Mouse (Mus musculus) thymus, postnatal 4 days (tissue): Measurements from ENCODE around the gene Rapgef1.
"Not testable (repeated sequence)": the region's sequence is repeated elsewhere in the genome, so short reads cannot be mapped to it uniquely, and the experiment has no call there.

Experiments used
- DNase-seq: peaks from one replicate; pipeline ENCODE4 v3.0.0; 2021

The Rapgef1 gene

DNA sequence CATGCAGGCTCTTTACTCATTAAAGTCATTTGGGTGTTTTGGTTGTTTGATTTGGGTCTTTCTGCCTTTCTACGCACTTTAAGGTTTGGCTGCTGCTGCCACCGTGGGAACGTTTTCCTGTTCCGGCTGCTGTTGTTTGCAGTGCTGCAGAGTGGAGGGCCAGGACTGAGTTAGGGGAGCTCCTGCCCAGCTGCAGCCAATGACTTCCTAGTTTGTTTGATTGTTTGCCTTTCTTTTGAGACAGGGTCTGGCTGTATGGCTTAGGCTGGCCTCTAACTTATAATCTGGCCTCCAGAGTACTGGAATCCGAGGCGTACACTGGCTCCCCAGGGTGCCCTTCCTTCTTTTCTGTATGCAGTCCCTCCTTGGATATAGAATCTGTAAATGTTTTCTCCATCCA is 57.0 kb downstream of the Rapgef1 start:
- peak; percentile 49 for DNase-seq

DNA sequence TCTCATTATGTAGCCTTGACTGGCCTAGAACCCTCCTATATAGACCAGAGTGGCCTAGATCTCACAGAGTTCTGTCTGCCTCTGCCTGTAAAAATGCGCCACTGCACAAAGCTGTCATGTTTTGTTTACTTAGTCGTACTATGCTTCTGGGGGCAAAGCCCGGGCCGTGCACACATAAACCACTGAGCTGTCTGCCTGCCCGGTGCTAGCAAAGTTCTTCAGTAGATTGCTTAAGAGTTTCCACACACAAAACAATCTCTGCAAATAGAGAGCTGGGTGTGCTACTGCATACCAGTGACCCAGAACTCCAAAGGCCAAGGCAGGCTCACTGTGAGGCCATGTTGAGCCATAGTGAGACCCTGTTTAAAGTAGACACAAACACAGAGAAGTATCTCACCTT is 58.3 kb downstream of the Rapgef1 start:
- no peak for DNase-seq

DNA sequence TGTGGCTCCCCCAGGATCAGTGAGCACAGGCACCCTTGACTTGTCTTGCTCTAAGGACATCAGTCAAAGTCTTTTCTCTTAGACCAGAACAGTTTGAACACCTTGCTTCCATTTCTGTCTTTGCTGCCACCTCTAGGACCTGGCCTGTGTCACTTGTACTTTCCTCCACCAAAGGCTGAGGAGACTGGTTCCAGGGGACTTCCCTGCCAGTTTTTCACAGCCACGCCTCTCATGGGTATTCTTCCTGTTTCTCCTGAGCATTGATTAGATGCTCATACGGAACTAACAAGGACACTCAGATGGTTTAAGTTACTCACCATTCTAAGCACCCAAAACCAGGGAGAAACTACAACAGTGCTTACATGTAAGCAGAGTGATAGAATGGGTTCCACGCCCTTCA is 59.0 kb downstream of the Rapgef1 start:
- DNase-seq: no peak

DNA sequence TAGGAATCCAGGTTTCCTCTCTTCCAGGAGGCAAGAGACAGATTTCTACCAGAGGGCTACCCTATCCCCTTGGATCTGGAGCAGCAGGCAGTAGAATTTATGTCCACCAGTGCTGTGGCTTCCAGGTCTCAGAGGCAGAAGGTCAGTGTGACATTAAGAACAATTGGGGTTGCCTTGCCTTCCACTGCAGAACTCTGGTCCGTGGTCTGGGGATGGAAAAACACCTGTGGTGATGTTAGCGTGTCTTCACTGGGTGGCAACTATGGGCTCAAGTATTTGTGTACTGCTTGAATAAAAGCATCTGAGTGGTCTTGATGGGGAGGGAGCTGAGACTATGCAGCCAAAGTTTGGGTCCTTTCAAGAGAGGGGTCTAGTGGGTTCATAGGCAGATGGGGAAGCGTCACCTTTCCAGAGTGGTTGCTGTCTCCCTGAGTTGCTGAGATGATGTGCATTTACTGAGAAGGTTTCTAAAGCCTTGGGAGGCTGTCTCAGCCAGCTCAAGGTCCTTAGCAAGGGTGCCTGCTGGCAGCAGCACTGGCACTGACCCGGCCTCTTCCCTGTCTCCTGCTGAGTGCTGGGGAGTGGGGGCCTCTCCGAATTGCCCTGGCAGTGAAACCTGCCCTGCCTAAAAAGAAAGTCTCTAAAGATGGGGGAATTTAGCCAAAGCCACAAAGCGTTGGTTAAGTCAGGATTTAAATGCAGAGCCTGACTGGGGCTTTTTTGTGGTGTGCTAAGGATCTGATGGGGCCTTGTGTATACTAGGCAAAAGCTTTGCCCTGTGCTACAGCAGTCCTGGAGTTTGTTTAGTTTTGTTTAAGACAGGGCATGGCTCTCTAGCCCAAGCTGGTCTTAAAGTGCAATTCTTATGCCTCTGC is 60.4 kb downstream of the Rapgef1 start:
- no peak for DNase-seq

DNA sequence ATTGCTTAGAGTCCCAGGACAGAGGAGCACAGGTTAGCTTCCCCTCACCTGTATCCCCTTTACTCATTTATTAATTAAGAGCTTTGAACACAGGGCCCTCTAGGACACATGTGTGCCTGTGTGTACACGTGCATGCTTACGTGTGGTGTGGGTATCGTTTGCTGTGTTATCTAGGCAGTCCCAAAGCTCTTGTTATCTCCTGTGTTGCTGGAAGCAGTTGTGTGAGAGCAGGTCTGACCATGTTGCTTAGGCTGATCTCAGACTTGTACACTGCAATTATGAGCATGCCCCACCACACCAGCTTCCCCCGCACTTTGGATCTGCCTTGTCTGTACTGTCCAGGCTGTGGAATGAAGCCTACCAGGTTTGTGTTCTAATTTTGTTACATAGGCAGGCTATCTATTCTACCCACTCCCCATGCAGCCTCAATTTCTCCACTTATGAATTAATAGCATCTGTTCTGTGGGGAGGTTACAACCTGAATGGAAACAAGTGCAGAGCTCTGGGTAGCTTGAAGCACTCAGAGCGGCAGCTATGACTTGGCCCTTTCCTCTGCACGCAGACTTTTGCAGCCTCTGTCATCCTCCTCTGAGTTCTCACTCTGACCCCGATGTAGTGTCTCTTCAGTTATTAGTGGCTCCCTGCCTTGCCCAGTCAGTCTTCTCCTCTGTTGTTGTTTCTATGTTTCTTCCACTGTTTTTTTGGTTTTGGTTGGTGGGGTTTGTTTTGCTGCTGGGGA is 63.9 kb downstream of the Rapgef1 start:
- no peak for DNase-seq

DNA sequence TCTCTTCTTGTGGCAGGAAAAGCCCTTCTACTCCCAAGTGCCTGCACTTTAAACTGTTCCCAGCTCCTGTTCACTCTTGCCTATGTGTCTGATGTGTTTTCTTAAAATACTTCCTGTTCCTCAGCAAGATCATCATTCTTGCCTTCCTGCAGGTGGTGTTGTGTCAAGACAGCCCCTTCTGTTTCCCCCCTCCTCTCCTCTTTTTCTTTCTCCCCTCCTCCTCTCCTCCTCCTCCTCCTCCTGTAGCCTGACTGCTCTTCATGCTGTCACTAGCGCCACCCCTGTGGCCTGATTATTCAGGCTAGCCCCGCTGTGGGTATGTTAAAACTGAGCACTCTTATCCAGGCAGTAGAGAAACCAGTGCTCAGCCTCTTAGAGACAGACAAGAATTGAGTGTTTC is 65.0 kb downstream of the Rapgef1 start:
- peak; percentile 53 for DNase-seq

DNA sequence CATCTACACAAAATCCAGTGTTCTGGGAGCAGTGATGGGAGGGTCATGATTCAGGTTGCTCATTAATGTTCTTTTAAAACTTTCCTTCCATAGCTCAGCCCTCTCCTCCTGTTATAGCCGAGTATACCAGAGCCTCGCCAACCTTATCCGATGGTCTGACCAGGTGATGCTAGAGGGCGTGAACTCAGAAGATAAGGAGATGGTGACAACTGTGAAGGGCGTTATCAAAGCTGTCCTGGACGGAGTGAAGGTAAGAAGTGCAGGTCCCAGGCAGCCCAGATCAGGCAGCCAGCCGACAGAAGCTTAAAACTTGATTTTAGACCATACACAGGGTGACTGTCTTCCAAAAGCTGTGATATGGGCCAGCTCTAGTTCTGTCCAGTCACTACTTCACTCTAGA is 69.5 kb downstream of the Rapgef1 start:
- no peak for DNase-seq

DNA sequence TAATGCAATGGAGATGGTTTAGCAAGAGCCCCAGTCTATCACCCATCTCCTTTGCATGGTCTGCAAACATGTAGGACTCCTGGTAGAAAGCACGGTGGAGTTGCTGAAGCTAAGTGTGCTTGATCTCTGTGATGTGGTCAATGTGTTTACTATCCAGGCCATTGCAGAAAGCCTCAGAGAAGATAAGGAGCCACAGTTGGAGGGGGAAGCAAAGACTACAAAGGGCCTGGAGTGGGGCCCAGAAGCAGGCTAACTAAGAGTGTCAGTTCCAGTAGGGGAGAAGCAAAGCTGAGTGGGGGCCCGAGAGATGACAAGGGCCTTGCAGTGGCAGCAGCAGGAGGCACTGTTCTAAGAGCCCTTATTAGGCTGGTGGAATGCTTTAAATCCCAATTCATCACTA is 70.0 kb downstream of the Rapgef1 start:
- DNase-seq: no peak

DNA sequence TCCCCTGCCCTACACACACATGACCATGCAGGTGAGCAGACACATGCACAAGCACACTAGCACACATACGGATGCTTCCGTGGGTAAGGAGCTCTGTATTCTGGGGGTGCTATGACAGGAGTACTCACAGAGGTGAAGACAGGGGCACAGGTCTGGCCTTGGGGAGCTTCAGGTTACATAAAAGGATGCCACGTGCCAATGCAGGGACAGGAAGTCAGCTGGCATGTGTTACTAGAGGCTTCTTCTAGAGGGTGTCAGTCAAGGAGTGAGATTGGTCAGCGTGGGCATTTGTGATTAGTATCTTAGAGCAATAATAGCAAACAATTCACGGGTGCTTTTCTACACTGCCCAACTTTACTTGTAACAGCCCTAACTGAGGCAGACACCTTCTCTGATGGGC is 71.5 kb downstream of the Rapgef1 start:
- no peak for DNase-seq

DNA sequence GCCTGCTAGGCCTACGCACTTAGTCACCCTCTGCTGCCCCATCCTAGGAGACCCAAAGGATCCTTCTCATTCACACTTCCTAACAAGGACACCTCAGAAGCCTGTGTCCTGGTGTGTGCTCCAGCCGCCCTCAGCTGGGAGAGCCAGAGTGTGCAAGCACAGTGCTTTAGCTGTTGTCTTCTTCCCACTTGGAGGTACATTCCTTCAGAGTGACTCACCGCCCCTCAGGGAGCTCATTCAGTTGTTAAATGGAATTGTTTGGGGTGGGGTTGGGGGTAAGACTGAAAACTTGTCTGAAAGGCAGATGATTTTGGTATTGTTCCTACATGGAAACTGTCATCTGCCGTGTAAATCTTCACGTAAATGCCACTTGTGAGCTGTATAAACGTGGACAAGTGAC is 72.0 kb downstream of the Rapgef1 start:
- no peak for DNase-seq

DNA sequence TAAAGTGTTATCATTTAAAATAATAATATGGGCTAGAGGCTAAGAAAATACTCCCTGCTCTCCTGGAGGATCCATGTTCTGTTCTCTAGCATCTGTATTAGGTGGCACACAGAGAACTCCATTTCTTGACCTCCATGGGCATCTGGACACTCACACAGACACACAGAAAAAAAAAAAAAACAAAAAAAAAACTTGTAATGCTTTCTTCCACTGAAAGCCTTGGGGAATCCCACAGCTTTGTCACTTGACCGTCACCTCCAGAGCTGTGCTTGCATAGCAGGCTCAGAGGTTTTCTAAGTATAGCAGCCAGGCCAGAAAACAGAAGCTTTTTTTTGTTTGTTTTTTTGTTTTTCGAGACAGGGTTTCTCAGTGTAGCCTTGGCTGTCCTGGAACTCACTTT is 72.7 kb downstream of the Rapgef1 start:
- DNase-seq: no peak

DNA sequence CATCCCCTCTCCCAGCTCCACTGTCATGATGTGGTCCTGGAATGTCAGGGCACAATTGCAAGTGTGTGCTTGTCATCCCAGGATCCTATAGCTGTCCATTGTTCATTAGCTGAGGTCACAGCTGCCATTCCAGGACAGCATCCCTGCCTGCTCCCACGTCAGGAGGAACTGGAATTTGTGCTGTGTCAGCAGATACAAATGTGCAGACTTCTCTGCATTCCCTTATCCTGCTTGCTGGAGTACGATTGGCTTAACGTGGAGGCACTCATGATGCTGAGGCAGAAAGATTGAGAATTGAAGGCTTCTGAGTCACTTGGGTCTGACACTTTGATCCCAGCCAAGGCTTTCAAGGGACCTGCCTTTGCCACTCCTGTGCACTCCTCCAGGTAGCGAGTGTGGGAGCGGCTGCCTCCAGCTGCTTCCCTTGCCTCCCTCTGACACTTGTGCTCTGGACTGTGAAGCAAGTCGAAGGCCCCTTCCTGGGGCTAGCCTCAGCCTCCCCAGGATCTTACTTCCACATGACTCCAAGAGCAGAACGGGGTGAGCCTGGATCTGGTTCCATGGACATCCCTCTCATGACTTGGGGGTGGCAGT is 76.8 kb downstream of the Rapgef1 start:
- DNase-seq: no peak

DNA sequence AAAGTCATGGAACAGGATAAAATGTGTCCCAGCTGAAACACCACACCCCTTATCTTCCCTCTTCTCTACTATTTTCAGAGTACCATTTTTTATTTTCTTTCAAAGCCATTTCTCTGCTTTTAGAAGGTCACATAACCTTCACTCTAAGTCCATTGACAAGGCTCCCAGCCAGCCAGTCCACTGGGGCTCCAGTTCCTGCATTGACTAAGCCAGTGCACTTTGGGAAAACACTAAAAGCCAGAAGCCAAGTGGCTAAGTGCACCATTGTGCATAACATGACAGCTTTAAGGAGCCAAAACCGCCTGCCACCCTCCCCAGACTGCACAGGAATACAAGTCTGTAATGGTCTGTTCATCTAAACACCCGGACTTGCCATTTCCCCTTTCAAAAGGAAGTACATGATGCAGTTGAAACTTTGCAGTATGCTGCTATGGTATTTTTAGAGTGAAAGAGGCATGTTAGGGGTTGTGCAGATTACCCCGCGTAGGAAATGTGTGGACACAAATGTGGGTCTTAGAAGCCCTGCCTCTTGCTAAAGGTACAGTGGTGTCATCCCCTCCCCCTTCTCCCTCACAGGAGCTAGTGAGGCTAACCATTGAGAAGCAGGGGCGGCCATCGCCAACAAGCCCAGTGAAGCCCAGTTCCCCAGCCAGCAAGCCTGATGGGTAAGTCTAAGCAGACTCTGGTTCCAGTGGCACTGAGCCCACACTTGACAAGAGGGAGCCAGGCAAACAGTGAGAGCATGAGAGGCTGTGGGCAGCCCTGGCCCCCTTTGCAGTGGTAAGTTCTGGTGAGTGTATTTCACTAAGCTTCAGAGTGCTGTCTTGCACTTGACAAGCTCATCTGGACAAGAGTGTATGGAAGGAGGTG is 79.1 kb downstream of the Rapgef1 start:
- no peak for DNase-seq

DNA sequence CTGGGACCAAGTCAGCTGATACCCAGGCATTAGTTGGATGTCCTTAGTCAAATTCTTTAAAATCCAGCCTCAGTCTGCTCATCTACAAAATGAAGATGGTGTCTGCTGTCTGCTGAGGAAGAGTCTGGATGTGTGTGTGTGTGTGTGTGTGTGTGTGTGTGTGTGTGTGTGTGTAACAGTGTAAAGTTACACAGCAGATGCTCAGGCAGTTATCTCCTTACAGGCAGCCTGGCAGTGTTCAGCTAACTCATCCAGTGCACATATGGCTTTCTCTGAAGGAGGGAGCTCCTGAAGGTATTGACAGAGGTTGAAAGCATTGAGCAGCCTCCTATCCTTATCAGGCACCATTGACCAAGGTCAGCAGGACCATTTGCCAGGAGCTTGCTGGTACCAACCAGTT is 81.4 kb downstream of the Rapgef1 start:
- no peak for DNase-seq

DNA sequence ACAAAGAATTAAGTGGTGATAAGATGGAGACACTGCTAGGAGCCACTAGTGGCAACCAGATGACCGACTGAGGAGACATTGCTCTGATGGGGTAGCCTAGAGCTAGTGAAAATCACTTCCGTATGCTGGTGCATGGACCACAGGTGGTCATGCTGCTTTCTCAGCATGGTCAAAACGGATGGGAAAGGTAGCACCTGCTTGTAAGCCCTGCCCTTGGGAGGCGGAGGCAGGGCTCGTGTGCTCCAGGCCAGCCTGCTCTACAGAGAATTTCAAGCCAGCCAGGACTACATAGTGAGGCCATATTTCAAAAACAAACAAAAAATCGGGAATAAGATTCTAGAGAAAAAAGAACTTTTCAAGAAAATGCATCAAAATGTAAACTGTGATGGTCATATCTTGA is 81.9 kb downstream of the Rapgef1 start:
- no peak for DNase-seq

DNA sequence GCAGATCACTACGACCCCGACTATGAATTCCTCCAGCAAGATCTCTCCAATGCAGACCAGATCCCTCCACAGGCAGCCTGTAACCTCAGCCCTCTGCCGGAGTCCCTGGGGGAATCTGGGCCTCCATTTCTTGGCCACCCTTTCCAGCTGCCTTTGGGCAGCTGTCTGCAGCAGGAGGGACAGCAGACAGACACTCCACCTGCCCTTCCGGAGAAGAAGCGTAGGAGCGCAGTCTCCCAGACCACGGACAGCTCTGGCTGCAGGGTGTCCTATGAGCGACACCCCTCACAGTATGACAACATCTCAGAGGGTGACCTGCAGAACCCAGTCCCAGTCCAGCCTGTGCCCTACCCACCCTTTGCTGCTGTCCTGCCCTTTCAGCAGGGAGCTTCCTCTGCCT is 82.7 kb downstream of the Rapgef1 start:
- no peak for DNase-seq

DNA sequence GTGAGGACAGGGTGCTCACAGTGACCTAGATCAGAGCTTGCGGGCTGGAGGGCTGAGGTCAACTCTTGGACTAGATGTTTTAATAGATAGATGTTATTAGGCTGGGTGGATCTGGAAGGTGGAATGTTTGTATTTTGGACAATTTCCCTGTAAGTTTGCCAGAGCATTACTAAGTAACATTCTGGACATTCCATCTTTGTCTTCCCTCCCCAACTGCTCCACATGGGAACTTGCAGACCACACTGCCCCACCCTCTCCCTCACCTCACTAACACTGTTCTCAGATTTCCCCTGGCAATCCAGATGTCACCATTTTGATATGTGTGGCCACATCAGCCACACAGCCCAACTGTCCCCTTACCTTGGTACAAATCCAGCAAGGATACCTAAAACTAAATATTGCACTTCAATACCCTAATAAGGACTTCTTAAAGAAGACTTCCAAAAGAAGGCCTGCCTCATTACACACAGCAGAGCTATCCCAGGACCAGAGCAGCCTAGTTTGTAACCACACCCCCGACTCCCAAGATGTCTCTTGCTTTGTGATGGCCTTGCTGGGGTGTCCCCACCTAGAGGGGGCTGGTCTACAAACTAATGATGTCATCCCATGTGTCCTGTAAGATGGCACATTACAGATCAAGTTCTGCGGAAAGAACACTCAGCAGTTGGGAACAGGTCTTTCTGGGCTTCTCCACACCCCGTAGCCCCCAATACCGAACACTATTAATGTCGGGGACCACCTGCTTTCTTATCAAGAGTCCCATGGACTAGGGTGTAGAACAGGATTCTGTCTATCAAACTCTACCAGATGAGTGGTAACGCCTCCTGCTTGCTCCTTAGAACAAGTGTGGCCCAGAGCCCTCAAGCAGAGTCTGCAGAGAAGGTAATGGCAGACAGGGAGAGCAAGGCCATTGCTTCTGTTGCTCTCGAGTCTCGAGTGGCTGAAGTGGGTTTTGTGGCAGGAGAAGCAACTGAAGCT is 83.9 kb downstream of the Rapgef1 start:
- DNase-seq: no peak

DNA sequence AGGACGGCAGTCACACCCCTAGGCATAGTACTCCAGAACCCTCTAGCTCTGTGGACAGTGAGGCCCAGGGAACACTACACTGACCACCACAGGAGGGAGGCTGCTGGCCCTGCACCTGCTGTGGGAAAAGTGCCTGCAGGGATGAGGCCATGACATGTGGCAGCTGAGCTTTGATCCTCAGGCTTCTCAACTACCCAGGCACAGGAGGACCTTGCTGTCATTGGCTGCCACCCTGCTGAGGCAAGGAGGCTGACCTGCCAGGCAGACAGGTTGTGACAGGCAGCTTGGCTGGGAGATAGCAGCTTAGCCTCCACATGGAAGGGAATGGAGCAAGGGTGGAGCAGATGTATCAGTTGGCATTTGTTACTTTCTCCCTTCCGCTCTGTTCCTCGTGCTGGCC is 86.0 kb downstream of the Rapgef1 start:
- no peak for DNase-seq

DNA sequence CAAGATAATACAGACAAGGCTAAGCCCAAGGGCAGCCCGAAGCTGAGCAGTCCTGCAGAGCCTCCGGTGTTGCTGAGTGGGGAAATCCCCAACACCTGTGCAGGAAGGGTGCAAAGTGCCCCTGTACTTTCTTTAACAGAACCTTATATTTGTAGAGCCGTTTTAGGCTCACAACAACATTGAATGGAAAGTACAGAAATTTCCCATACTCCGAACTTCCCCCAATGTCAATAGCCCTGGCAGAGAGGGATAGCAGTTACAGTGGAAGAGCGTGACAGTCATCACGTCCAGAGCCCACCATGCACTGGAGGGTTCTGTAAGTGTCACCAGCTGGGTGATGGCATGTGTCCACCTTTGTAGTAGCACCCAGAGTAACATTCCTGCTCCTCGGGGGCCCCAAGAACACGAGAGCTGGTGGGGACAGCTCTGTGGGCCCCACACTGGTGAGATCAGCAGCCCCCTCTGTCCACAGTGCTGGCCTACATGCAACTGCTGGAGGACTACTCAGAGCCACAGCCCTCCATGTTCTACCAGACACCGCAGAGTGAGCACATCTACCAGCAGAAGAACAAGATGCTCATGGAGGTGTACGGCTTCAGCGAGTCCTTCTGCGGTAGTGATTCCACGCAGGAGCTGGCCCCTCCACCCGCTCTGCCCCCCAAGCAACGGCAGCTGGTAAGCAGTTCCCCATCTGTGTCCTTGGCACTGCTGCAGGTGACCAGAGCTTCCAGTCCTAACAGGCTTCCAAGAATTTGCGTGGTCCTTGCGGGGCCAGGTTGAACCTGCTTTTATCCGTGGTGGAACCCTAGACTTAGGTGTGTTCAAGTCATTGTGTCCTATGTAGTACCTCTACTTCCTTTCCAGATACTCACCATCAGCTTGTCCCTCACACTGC is 87.5 kb downstream of the Rapgef1 start:
- DNase-seq: no peak

DNA sequence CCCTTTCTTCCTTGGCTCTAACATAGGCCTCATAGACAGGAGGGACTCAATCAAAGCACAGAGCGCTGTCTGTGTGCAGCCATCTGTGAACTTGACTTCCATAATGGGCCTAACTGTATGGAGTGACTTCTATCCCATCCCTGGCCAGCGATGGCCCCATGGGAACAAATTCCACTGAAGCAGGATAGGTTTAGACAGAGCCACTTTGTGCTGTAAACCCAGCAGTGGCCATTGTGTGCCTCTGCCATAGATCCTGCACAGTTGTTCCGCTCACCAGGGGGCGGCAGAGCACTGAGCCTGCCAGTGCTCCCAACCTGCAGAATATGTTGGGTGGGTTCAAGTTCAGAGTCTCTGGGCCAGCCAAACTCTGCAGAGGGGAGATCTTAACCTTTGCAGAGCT is 88.2 kb downstream of the Rapgef1 start:
- DNase-seq: peak; percentile 76

DNA sequence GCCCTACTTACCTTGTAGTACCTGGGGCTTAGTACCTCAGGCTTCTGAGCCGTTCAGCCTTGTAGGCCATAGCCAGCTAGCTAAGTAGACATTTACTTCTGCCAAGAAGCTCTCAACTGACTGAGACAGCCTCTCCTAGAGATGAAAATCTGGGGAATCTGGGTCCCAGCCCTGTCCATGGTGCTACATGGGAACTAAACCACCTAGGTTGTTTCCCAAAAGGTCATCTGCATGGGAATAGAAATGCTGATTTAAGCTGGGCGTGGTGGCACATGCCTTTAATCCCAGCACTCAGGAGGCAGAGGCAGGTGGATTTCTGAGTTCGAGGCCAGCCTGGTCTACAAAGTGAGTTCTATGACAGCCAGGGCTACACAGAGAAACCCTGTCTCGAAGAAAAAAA is 88.7 kb downstream of the Rapgef1 start:
- not testable (repeated sequence) for DNase-seq
